Mouse (Mus musculus): ENCODE results near the gene A630089N07Rik. TPM values are rescaled to one million over a fixed set of nuclear protein-coding genes. Genes with fewer than 3 reads are reported as not detected.
"Not testable (repeated sequence)": the region's sequence is repeated elsewhere in the genome, so short reads cannot be mapped to it uniquely, and the experiment has no call there.

The A630089N07Rik gene
- polyA plus RNA-seq, 1 experiment from 2014 or later, result 10.1 TPM

DNA sequence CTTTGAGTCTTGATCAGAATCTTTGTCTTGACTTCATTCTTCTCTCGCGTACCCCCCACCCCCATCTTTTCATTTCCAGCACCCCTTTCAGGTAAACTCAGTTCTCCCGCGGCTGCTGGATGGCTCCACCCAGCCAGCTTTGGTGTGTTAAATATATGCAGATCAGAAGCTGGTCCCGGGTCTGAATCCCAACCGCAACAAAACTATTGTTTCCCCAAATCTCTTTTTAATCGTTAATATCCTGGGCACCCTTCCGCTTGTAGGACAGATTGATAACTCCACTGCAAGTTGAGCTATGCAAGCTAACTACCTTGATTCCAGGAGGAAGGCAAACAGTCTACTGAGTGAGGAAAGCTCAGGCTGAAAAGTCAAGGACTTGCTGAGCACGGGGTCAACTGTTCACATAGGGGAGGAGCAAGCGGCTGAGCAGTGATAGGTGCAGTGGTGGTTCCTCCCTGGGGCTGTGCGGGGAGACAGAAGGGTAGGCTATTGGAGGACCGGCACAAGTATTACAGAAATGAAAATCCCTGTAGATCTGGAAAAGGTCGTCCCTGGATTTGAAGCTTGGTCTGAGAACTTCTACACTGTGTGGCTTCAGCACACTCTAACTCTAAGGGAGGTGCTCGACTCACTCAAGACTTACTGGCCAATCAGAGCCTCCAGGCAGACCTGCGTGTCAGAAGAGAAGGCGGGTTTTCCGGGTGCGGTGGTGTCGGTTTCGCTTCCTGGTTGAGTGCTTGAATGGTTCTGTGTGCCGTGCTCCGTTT lies 85.5 kb downstream of the A630089N07Rik start, which contains the start of gene B230307C23Rik:
Gene B230307C23Rik, plus strand, starts transcription at position 700 of the 767 bp plus-strand sequence.
- in situ Hi-C loops (cut with MboI; ENCODE audit: low pct_unique_long_range_greater_than_20kb), result no loop called here
- H3K27me3 ChIP-seq, result peaks cover 4% of the 10 kb centered on the region
- peak; percentile 98 for ATAC-seq
- POLR2A ChIA-PET, result interaction anchor here (0.6 kb wide), 1 partner anchor 74 kb away, joined by 4 read pairs; no protein-coding TSS in a partner anchor
- no peak for TF ChIP-seq CTCF (IDR thresholded peaks at IDR 0.05)
- CTCF ChIA-PET, result interaction anchor here (1.0 kb wide), 1 partner anchor 193 kb away, joined by 3 read pairs; no protein-coding TSS in a partner anchor
- DNase-seq (ENCODE audit: low read depth, low spot score), result peak; percentile 51

DNA sequence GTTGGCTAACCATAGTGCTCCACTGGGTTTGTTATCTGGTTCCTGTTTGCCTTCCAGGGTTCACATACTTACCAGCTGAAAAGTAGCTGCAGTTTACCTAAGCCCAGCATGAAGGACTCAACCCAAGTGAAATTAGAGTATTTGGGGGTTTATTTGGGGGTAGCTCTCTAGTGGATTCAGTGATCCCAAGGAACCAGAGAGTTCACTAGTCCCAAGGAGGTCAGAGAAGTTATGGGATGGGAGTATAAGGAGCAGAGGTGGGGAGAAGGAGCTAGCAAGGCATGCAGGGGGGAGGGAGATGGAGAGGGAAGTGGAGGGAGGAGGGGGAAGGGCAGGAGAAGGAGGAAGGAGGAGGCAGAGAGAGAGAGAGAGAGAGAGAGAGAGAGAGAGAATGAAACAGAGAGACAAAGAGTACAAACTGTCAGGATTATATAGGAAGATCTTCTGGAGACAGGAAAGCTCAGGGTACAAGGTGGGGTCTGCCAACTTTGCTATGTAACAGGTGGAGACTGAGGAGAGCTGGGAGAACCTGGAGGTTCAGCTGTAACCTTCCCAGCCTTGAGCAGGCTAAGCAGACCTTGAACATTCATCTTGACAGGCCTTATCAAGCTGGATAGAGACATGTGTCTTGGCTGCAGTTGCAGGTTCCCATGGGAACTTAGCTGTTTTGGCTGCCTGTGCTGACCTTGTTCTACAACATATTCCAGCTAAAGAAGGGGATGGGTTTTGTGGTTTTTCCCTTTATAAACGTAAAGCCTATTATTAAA lies 86.2 kb downstream of the A630089N07Rik start:
- ChIA-PET POLR2A (interaction anchor here (0.6 kb wide), 1 partner anchor 73 kb away, joined by 4 read pairs; no protein-coding TSS in a partner anchor), CTCF (interaction anchor here (1.0 kb wide), 1 partner anchor 193 kb away, joined by 3 read pairs; no protein-coding TSS in a partner anchor)
- DNase-seq (ENCODE audit: low read depth, low spot score), result no peak
- no peak for TF ChIP-seq CTCF (IDR thresholded peaks at IDR 0.05)
- ATAC-seq, result no peak
- in situ Hi-C loops (cut with MboI; ENCODE audit: low pct_unique_long_range_greater_than_20kb), result no loop called here
- peaks cover 5% of the 10 kb centered on the region for H3K27me3 ChIP-seq

DNA sequence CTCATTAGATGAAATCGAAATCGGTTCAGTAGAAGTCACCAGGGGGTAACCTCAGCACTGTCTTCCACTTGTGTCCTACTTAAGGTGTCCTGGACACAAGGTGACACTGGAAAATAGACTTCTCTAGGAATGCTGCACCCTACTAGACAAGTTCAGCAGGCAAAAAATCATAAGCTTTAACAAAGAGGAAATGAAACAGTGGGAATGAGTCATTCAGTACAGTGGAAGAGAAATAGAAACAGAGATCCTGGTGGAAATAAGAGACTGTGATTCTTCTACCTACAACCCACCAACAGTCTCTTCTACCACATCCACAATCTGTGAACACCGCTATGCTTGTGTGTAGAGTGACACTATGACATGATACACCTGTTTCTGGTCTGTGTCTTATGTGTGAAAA lies 89.8 kb downstream of the A630089N07Rik start:
- CTCF ChIA-PET; DNase-seq (ENCODE audit: low read depth, low spot score); POLR2A ChIA-PET; in situ Hi-C loops (cut with MboI; ENCODE audit: low pct_unique_long_range_greater_than_20kb); ATAC-seq: not testable (repeated sequence)
- H3K27me3 ChIP-seq, result peaks cover 27% of the 10 kb centered on the region

DNA sequence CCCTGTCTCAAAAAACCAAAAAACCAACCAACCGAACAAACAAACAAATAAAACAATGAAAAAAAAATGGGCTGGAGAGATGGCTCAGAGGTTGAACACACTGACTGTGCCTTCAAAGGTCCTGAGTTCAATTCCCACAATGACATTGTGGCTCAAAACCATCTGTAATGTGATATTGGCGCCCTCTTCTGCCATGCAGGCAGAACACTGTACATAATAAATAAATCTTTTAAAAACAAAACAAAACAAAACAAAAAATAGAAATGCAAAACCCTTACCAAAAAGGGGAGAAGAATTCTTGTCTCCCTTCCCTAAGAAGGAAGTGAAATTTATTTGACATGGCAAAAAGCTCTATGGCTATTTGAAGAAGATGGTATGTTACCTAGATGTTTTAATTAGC lies 90.7 kb downstream of the A630089N07Rik start:
- H3K27me3 ChIP-seq, result peaks cover 30% of the 10 kb centered on the region
- in situ Hi-C loops (cut with MboI; ENCODE audit: low pct_unique_long_range_greater_than_20kb), result no loop called here
- POLR2A ChIA-PET, result no interaction called here
- CTCF ChIA-PET, result no interaction called here
- no peak for ATAC-seq
- no peak for DNase-seq (ENCODE audit: low read depth, low spot score)
- peak; percentile 50 for TF ChIP-seq CTCF (IDR thresholded peaks at IDR 0.05)

DNA sequence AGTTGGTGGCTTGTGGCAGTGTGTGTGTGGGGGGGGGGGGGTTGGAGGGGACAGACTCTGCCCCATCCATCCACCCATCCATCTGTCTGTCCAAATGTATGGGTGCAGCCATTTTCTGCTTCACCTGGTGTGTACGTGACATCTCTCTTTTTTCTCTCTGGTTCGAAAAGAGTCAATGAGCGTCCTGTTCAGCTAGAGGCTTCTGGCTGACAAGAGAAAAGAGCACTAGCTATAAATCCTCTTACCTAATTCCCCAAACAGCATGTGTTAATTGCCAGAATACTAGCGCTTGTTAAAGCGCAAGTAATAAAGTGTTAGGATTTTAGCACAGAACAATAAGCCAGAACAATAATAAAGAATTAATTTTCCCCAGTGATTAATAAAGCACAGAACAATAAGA lies 97.7 kb downstream of the A630089N07Rik start:
- no peak for ATAC-seq
- POLR2A ChIA-PET, result no interaction called here
- peaks cover 31% of the 10 kb centered on the region for H3K27me3 ChIP-seq
- in situ Hi-C loops (cut with MboI; ENCODE audit: low pct_unique_long_range_greater_than_20kb), result no loop called here
- no peak for TF ChIP-seq CTCF (IDR thresholded peaks at IDR 0.05)
- CTCF ChIA-PET, result no interaction called here
- no peak for DNase-seq (ENCODE audit: low read depth, low spot score)

DNA sequence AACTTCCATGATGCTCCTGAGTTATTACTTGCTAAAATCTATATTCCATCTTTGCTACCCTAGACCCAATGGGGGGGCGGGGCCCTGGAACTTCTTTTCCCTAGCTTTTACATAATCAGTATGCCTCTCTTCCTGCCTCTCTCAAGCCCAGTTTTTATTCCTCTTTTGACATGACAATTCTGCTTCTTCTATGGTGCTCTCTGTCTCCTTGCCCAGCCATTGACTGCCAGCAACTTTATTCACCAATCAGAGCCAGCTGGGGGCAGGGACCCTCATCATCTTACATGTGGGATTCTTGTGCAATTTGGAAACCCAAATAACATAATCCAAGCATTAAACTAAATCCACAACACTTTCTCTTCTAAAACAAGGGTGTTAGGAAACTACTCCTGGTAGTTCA lies 100.9 kb downstream of the A630089N07Rik start:
- peaks cover 11% of the 10 kb centered on the region for H3K27me3 ChIP-seq
- CTCF ChIA-PET, result no interaction called here
- in situ Hi-C loops (cut with MboI; ENCODE audit: low pct_unique_long_range_greater_than_20kb), result no loop called here
- no peak for TF ChIP-seq CTCF (IDR thresholded peaks at IDR 0.05)
- DNase-seq (ENCODE audit: low read depth, low spot score) (no peak), ATAC-seq (no peak)
- POLR2A ChIA-PET, result no interaction called here

DNA sequence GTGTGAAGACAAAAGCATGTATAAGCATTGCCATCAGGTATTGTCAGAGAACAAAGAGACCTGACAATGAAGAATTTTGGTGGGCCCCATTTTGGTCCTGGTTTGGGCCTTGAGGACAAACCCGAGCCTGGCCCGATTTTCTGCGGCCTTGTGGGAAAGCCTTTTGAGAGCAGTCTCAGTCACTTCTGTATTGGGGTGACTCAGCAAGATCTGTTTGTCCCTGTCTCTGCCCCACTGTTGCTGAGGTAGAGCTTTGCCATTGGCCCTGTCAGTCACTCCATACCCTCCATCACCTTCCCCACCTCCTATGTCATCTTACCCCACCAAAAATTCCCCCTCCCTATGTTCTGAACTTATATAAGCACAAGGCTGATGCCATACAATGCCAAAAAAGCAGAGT lies 104.5 kb downstream of the A630089N07Rik start:
- CTCF ChIA-PET, result no interaction called here

DNA sequence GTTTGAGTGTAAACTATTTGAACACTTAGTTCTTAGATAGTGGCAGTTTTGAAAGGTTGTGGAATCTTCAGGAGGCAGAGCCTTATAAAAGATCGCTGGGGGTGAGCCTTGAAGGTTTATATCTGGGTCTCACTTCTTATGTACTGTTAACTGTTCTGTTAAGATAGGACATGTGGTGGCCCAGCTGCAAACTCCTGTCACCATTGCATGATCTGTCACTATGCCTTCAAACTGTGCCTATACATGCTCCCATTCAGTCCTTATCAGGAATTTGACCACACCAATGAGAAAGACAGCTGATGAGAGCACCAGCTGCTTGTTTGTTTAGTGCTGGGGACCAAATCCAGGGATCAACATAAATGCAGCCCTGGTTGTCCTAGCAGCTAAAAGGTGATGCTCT lies 105.0 kb downstream of the A630089N07Rik start:
- CTCF ChIA-PET, result no interaction called here
- ATAC-seq (no peak), DNase-seq (ENCODE audit: low read depth, low spot score) (no peak)
- no peak for TF ChIP-seq CTCF (IDR thresholded peaks at IDR 0.05)
- POLR2A ChIA-PET, result no interaction called here
- H3K27me3 ChIP-seq, result no peaks in the 10 kb centered on the region
- in situ Hi-C loops (cut with MboI; ENCODE audit: low pct_unique_long_range_greater_than_20kb), result no loop called here

More for the DNA sequence above, 104.5 kb downstream of the A630089N07Rik start:
- no peaks in the 10 kb centered on the region for H3K27me3 ChIP-seq
- DNase-seq (ENCODE audit: low read depth, low spot score) (no peak), ATAC-seq (no peak)
- POLR2A ChIA-PET, result no interaction called here
- no peak for TF ChIP-seq CTCF (IDR thresholded peaks at IDR 0.05)
- in situ Hi-C loops (cut with MboI; ENCODE audit: low pct_unique_long_range_greater_than_20kb), result no loop called here

DNA sequence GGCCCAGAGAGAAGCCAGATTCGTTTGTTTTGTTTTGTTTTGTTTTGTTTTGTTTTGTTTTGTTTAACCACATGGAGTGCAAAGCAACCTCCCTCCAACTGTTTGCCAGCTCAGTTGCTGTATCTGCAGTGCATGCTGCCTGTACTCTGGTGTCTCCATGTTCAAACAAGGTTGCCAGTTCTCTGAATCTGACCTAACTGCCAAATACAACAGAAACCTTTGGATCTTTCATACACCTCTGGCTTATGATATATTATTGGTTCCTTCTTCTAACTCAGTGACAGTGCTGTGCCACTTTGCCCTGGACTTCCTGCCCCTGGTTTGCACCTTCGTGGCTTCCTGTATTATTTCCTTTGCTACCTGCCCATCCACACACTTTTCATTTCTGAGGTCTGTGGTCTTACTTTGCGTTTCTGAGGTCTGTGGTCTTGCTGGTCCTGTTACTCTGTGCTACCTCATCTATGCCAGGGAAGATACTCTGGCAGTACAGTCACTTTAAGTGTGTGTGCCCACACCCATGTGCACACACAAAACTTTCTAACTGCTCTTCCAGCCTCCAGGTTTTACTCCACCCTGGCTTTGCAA lies 118.2 kb downstream of the A630089N07Rik start:
- ATAC-seq (no peak), DNase-seq (ENCODE audit: low read depth, low spot score) (no peak)
- no peak for TF ChIP-seq CTCF (IDR thresholded peaks at IDR 0.05)
- in situ Hi-C loops (cut with MboI; ENCODE audit: low pct_unique_long_range_greater_than_20kb), result no loop called here
- no peaks in the 10 kb centered on the region for H3K27me3 ChIP-seq
- ChIA-PET CTCF (interaction anchor here (1.6 kb wide), 1 partner anchor 11 kb away, joined by 3 read pairs; no protein-coding TSS in a partner anchor), POLR2A (no interaction called here)

DNA sequence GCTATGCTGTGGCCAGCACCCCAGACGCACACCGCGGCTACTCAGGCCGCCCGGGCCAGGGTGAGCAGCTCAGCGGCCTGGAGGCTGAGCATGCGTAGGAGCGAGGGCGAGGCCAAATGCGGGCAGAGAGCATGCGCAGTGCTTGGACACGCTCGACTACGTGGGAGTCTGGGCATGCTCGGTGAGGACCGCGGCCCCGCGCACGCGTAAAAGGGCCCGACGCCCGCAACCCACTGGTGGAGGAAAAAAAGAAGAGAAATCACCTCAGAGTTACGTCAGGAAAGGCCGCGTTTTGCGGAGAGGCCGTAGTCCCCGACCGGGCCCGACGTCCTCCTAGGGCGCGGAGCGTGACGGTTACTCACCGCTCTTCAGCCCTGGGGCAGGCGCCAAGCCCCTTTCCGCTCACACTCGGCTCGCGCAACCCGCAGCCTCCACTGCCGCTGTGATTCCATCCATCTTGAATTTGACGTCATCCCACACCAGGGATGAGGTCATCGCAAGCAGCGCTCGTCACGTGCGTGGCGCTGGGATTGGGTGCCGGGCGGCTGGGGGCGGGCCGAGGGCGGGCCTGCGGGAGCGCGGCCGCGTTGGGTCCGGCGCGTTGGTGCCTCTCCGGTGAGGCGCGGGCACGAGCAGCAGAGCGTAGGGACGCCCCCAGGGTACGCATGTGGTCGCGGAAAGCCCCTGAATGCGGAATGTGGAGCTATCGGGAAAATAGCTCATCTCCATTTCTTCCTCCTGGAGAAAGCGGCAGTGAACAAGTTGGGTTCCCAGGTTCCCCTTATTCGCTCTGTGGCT lies 119.9 kb downstream of the A630089N07Rik start, which contains the start of the genes C2cd2 and Zbtb21:
Gene C2cd2, minus strand, starts transcription at position 448 of the 798 bp plus-strand sequence.
Gene Zbtb21, minus strand, starts transcription at position 472 of the 798 bp plus-strand sequence.
- in situ Hi-C loops (cut with MboI; ENCODE audit: low pct_unique_long_range_greater_than_20kb), result no loop called here
- CTCF ChIA-PET, result interaction anchor here (0.9 kb wide), 1 partner anchor 31 kb away, joined by 3 read pairs; no protein-coding TSS in a partner anchor
- H3K27me3 ChIP-seq, result no peaks in the 10 kb centered on the region
- DNase-seq (ENCODE audit: low read depth, low spot score) (peak; percentile 80), ATAC-seq (peak; percentile 82)
- TF ChIP-seq CTCF (IDR thresholded peaks at IDR 0.05), result no peak
- POLR2A ChIA-PET, result interaction anchor here (0.9 kb wide), 1 partner anchor 41 kb away, joined by 4 read pairs; no protein-coding TSS in a partner anchor
